Mouse (Mus musculus) CD8-positive naive resting alpha-beta T cell, adult 2 months (primary cell): ENCODE results near the gene Sh3kbp1.

ENCODE experiments used
- DNase-seq, 2 experiments: peaks; one replicate each; pipeline ENCODE4 v3.0.0; 2022; ENCODE audit warnings: low read depth in 2 of 2, low spot score in 2 of 2

Gene Sh3kbp1

GRCm38 (mm10) chrX:159829192-159829852 lies 202.2 kb downstream of the Sh3kbp1 start:
- peak; percentile 14 to 38 for DNase-seq

- no peak for DNase-seq
Observed at GRCm38 (mm10) chrX:159831176-159831575, 204.1 kb downstream of the Sh3kbp1 start.

GRCm38 (mm10) chrX:159835239-159835638 lies 208.2 kb downstream of the Sh3kbp1 start:
- DNase-seq = no peak

- no peak for DNase-seq
Observed at GRCm38 (mm10) chrX:159837379-159837778, 210.3 kb downstream of the Sh3kbp1 start.

- DNase-seq = no peak
Observed at GRCm38 (mm10) chrX:159839786-159840185, 212.7 kb downstream of the Sh3kbp1 start.

- no peak for DNase-seq
Observed at GRCm38 (mm10) chrX:159840225-159840624, 213.2 kb downstream of the Sh3kbp1 start.

GRCm38 (mm10) chrX:159850722-159851121 lies 223.7 kb downstream of the Sh3kbp1 start:
- DNase-seq = no peak

- no peak for DNase-seq
Observed at GRCm38 (mm10) chrX:159856866-159857265, 229.8 kb downstream of the Sh3kbp1 start.

- DNase-seq = no peak
Observed at GRCm38 (mm10) chrX:159858126-159858525, 231.1 kb downstream of the Sh3kbp1 start.

- no peak for DNase-seq
Observed at GRCm38 (mm10) chrX:159860841-159861530, 233.9 kb downstream of the Sh3kbp1 start.

- DNase-seq = no peak
Observed at GRCm38 (mm10) chrX:159867660-159868059, 240.6 kb downstream of the Sh3kbp1 start.

GRCm38 (mm10) chrX:159872521-159872920 lies 245.4 kb downstream of the Sh3kbp1 start:
- no peak for DNase-seq

- no peak for DNase-seq
Observed at GRCm38 (mm10) chrX:159877770-159878169, 250.7 kb downstream of the Sh3kbp1 start.

- no peak for DNase-seq
Observed at GRCm38 (mm10) chrX:159879455-159879854, 252.4 kb downstream of the Sh3kbp1 start.

GRCm38 (mm10) chrX:159881576-159881975 lies 254.5 kb downstream of the Sh3kbp1 start:
- no peak for DNase-seq

- DNase-seq = no peak
Observed at GRCm38 (mm10) chrX:159896536-159896935, 269.5 kb downstream of the Sh3kbp1 start.

GRCm38 (mm10) chrX:159898110-159898509 lies 271.0 kb downstream of the Sh3kbp1 start:
- no peak for DNase-seq

- no peak for DNase-seq
Observed at GRCm38 (mm10) chrX:159899121-159899520, 272.0 kb downstream of the Sh3kbp1 start.

GRCm38 (mm10) chrX:159903421-159903820 lies 276.3 kb downstream of the Sh3kbp1 start:
- DNase-seq = no peak

GRCm38 (mm10) chrX:159907703-159908102 lies 280.6 kb downstream of the Sh3kbp1 start:
- no peak for DNase-seq

GRCm38 (mm10) chrX:159909446-159910277 lies 282.6 kb downstream of the Sh3kbp1 start:
- DNase-seq = no peak

GRCm38 (mm10) chrX:159910600-159910999 lies 283.5 kb downstream of the Sh3kbp1 start:
- DNase-seq = no peak
